Mouse (Mus musculus) 3134 (cell line): Measurements from ENCODE around the gene Arhgap40.

ENCODE experiments used
- DNase-seq: peaks from one replicate; pipeline ENCODE4 v3.0.0-alpha.2; 2011; ENCODE audit warnings: low spot score; ENCODE audit not compliant: insufficient read length; ENCODE audit errors: extremely low read depth

Arhgap40 gene

DNA sequence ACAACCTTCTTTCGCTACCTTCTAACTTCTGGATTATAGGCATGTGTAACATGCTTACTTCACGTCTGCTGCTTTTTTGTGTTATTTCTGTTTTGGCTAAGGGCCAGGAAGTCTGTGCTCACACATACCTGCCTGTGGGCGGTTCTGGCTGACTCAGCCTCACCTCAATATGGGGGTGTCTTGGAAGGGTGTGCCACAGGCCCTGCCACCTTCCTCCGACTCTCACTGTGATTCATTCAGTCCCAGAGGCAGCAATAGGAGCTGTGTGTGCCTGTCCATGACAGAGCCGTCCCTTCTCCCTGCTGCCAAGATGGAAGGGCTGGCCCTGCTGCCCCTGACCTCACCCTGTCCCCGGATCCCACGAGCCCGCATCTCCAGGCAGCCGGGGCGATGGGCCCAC, at the start of gene Arhgap40:
Arhgap40 (plus strand) TSS at position 269 of the 400 bp plus-strand sequence.
- DNase-seq: no peak

DNA sequence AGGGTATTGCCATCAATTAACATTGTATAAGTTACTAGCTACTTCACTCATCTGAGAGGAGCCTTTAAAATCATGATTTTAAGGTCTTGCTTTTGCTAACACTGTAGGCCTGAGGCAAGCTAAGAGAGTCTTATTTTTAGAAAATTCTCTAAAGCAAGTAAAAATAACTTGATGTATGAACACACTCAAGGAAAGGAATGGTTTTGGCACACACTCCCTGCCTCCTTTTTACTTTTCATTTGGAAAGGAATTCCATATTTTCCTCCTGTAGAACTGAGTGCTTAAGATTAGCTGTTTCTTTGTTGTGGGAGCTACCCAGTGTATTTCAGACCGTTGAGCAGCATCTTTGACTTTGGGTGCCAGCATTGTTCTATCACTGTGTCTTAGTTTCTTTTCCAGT, 38.4 kb upstream of the Arhgap40 start:
- DNase-seq: no peak

- no peak for DNase-seq
Measured at GRCm38 (mm10) chr2:158477640-158478039, 35.0 kb upstream of the Arhgap40 start.

GRCm38 (mm10) chr2:158498457-158498856, 14.1 kb upstream of the Arhgap40 start:
- DNase-seq: no peak

- no peak for DNase-seq
Measured at GRCm38 (mm10) chr2:158501836-158502812, 10.5 kb upstream of the Arhgap40 start, which contains the start of gene Adig. Gene Adig (plus strand): TSS chr2:158502612.

GRCm38 (mm10) chr2:158503226-158503625, 9.4 kb upstream of the Arhgap40 start:
- DNase-seq: no peak

GRCm38 (mm10) chr2:158503671-158504070, 8.9 kb upstream of the Arhgap40 start:
- no peak for DNase-seq

DNA sequence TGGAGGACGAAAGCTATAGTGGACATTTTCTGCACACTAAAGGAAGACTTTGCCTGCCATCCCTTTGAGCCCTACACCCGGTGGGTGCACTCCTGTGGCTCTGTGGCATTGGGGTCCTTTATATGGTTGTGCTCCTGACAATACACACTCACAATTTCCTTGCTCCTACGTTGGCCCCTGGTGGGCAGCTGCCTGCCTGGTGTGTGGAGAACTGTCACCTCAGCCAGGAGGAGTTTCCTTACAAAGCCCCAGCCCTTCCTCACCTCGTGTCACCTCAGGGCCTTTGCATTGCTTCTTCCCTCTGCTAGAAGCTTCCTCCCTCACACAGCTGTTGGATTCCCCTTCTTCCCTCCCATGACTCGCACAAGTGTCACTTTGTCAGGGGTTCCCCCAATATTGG, 6.1 kb upstream of the Arhgap40 start:
- DNase-seq: no peak

DNA sequence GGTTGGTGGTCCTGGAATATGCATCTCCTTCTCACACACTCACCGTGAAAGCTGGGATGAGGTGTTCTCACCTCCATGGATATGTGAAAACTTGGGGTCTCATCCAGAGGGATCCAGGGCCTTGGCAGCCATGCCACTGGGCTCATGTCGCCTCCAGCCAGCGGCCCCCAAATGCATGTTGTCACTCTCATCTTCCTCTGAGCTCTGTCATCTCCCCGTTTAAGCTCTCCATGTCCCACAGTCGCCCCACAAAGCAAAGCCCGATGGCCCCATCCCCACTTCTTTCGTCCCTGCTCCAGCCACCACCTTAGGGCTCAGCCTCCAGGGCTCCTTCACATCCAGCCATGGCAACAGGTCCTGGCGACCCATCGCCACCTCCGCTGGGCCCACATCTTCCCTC, 5.5 kb upstream of the Arhgap40 start:
- DNase-seq: no peak

- peak; percentile 89 for DNase-seq
Measured at GRCm38 (mm10) chr2:158510665-158511064, 1.9 kb upstream of the Arhgap40 start.

- DNase-seq: no peak
Measured at GRCm38 (mm10) chr2:158513821-158514336, 1.3 kb downstream of the Arhgap40 start.

- DNase-seq: no peak
Measured at GRCm38 (mm10) chr2:158518583-158518982, 6.0 kb downstream of the Arhgap40 start.

- DNase-seq: no peak
Measured at GRCm38 (mm10) chr2:158519071-158519470, 6.5 kb downstream of the Arhgap40 start.

- DNase-seq: no peak
Measured at GRCm38 (mm10) chr2:158519800-158520199, 7.2 kb downstream of the Arhgap40 start.

DNA sequence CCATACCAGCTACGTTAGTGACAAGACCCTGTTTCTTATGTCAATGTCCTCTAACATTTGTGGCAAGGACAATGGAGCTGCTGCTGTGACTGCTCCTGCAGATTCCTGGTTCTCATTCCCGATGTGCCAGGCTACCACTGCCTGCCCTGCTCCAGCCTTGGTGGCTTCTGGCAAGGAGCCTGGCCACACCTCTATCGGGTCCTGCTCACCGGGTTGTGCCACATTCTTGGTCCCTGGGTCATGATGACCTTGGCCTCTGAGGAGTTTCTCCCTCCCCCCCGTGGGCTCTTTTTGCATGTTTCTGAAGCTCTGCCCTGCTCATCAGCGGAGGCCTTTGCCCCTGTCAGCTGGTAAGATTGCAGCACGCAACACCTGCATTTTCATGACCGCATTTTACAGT, 10.5 kb downstream of the Arhgap40 start:
- DNase-seq: peak; percentile 73

DNA sequence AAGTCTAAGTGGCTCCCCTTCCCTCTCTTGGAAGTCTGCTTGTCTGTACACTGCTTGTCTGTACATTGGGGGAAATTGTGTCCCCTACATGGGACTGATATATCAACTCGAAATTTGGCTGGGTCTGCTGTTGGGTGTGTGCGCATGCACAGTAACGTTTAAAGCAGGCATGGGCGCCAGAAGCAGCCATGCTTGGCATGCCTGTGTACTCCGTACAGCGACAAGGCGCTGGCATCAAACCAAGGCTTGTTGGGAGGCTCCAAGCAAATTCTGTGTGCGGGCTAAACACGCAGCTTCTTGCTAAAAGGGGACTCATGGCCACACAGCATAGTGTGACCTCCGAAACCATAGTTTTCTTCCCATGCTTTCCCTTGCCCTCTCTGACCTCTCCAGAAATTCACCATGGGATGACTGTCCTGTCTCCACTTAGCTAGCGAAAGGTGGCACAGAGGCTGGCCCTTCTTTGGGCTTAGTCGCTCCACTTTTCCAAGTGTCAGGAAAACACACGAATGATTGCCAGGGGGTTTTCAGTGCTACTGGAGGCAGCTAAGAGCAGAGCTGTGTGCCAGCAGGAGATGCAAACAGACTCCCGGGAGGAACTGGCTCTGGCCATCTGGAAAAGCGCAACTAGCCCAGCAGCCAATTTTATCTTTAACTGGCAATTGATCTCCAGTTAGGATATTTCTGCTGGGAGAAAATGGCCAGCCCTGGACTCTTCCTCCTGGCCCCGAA, 11.7 kb downstream of the Arhgap40 start:
- DNase-seq: no peak

- DNase-seq: peak; percentile 36
Measured at GRCm38 (mm10) chr2:158534090-158534489, 21.5 kb downstream of the Arhgap40 start.

DNA sequence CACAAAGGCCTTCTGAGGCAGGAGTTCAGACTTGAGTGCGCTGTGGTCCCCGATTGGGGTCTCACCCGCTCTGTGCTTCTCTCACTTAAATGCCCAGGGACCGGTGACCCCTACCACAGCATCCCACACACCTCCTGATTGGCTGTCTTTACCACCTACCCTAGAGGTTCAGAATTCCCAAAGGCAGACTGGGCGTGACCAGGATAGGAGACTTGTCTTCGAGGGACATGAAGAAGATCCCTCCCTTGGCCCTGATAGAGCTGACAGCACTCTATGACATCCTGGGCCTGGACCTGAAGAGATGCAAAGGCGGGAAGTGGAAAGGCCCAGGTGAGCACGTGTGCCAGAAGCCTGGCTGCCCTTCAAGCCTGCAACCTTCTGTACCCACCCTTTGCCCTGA, 22.0 kb downstream of the Arhgap40 start:
- DNase-seq: no peak

DNA sequence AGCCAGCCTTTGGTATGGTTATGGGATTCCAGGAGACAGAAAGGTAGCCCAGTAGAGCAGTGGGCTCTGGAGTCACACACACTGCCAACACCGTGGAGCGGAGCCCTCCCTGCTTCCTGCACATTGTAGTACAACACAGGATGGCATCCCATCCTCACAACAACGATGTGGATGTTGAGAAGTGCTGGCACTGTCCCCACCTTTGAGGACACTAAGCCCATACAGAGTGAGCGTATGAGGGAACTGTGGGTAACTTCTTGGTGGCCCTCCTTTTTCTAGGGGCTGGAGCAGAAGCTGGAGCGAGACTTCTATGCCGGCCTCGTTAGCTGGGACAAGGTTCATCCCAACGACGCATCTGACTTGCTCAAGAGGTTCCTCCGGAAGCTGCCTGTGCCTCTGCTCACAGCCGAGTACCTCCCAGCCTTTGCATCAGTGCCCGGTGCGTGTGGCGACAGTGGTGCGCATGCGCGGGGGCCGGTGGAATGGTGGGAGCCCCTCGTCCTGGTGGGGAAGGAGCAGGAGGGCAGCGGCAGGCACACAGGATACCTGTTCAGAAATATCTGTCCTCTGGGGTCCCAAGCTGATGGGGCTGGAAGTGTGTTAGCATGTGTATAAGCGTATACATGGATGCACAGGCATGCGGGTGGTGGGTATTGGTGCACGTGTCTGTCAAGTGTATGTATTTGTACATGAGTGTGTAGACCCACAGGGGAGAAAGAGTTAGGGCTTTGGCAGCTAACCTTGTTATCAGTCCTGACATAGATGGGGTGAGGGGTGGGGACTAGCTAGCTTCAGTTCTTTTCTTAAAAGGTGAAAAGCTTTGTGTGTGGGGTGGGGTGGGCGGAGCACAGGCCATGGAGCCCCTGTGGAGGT, 27.1 kb downstream of the Arhgap40 start:
- no peak for DNase-seq

- DNase-seq: no peak
Measured at GRCm38 (mm10) chr2:158541286-158541685, 28.7 kb downstream of the Arhgap40 start.
